Mouse (Mus musculus): ENCODE results near the gene Nicn1. TPM values are rescaled to one million over a fixed set of nuclear protein-coding genes. Genes with fewer than 3 reads are reported as not detected.

Nicn1 gene
- polyA plus RNA-seq, 1 experiment from 2014 or later = 28.9 TPM

- Histone ChIP-seq H3K4me1 (replicated peaks) (peaks cover 15% of the 10 kb centered on the region), H3K27ac (peak overlapping the region; percentile 97), H3K9ac (peak overlapping the region; percentile 90), H3K4me2 (replicated peaks) (peak overlapping the region; percentile 70), H3K27me3 (replicated peaks) (no peaks in the 10 kb centered on the region), H3K36me3 (0 out of 2 replicates have a peak, but pooled peaks cover under 1% of the 10 kb centered on the region), H3K9me3 (no peaks in the 10 kb centered on the region), H3K4me3 (replicated peaks) (peak overlapping the region; percentile 73)
- 47% methylated on average over 10 of the region's 10 CpGs for WGBS
- ATAC-seq = peak; percentile 24; the same call in 1 of the 2 replicates
Measured at GRCm38 (mm10) chr9:108340258-108341138, 50.3 kb downstream of the Nicn1 start.

GRCm38 (mm10) chr9:108341139-108341475 lies 50.9 kb downstream of the Nicn1 start:
- Histone ChIP-seq H3K27ac (peak overlapping the region; percentile 76), H3K4me1 (replicated peaks) (peaks cover 15% of the 10 kb centered on the region), H3K9ac (no peak overlapping the region), H3K9me3 (no peaks in the 10 kb centered on the region), H3K4me3 (replicated peaks) (no peak overlapping the region), H3K36me3 (no peaks in the 10 kb centered on the region), H3K4me2 (replicated peaks) (peak overlapping the region; percentile 70; the same call in 1 of the 2 replicates), H3K27me3 (replicated peaks) (no peaks in the 10 kb centered on the region)
- ATAC-seq = no peak
- WGBS = 82% methylated on average over 5 of the region's 5 CpGs

GRCm38 (mm10) chr9:108341801-108342200 lies 51.6 kb downstream of the Nicn1 start:
- Histone ChIP-seq H3K9me3 (no peaks in the 10 kb centered on the region), H3K4me1 (replicated peaks) (peaks cover 15% of the 10 kb centered on the region), H3K36me3 (no peaks in the 10 kb centered on the region), H3K9ac (no peak overlapping the region), H3K4me2 (replicated peaks) (no peak overlapping the region), H3K4me3 (replicated peaks) (no peak overlapping the region), H3K27ac (peak overlapping the region; percentile 76), H3K27me3 (replicated peaks) (no peaks in the 10 kb centered on the region)
- ATAC-seq = peak; percentile 20; the same call in 1 of the 2 replicates

GRCm38 (mm10) chr9:108342301-108342831 lies 52.1 kb downstream of the Nicn1 start:
- no peak for ATAC-seq
- H3K4me1 ChIP-seq (replicated peaks) = peaks cover 15% of the 10 kb centered on the region

GRCm38 (mm10) chr9:108343331-108343730 lies 53.1 kb downstream of the Nicn1 start:
- no peak overlapping the region for H3K9ac ChIP-seq
- H3K27me3 ChIP-seq (replicated peaks) = no peaks in the 10 kb centered on the region
- no peaks in the 10 kb centered on the region for H3K9me3 ChIP-seq
- H3K36me3 ChIP-seq = no peaks in the 10 kb centered on the region
- WGBS = 68% methylated on average over 3 of the region's 3 CpGs
- peak overlapping the region; percentile 76 for H3K27ac ChIP-seq
- no peak overlapping the region for H3K4me2 ChIP-seq (replicated peaks)
- no peak overlapping the region for H3K4me3 ChIP-seq (replicated peaks)
- peaks cover 13% of the 10 kb centered on the region for H3K4me1 ChIP-seq (replicated peaks)
- ATAC-seq = no peak

More at GRCm38 (mm10) chr9:108342301-108342831, 52.1 kb downstream of the Nicn1 start:
- 18% methylated on average over 5 of the region's 5 CpGs for WGBS
- peak overlapping the region; percentile 76 for H3K27ac ChIP-seq
- H3K9ac ChIP-seq = no peak overlapping the region
- no peaks in the 10 kb centered on the region for H3K9me3 ChIP-seq
- no peaks in the 10 kb centered on the region for H3K36me3 ChIP-seq
- no peak overlapping the region for H3K4me2 ChIP-seq (replicated peaks)
- no peaks in the 10 kb centered on the region for H3K27me3 ChIP-seq (replicated peaks)
- H3K4me3 ChIP-seq (replicated peaks) = no peak overlapping the region

- H3K4me1 ChIP-seq (replicated peaks) = peaks cover 14% of the 10 kb centered on the region
- peak overlapping the region; percentile 76 for H3K27ac ChIP-seq
- no peak for ATAC-seq
- no peaks in the 10 kb centered on the region for H3K36me3 ChIP-seq
- no peaks in the 10 kb centered on the region for H3K9me3 ChIP-seq
- H3K4me2 ChIP-seq (replicated peaks) = no peak overlapping the region
- H3K9ac ChIP-seq = no peak overlapping the region
- H3K4me3 ChIP-seq (replicated peaks) = no peak overlapping the region
- 95% methylated on average over 1 of the region's 1 CpGs for WGBS
- no peaks in the 10 kb centered on the region for H3K27me3 ChIP-seq (replicated peaks)
Measured at GRCm38 (mm10) chr9:108343835-108344234, 53.6 kb downstream of the Nicn1 start.

- peaks cover 19% of the 10 kb centered on the region for H3K4me1 ChIP-seq (replicated peaks)
- no peak overlapping the region for H3K27ac ChIP-seq
- H3K27me3 ChIP-seq (replicated peaks) = no peaks in the 10 kb centered on the region
- no peak overlapping the region for H3K4me3 ChIP-seq (replicated peaks)
- WGBS = 82% methylated on average over 4 of the region's 4 CpGs
- no peak for ATAC-seq
- H3K9ac ChIP-seq = no peak overlapping the region
- no peak overlapping the region for H3K4me2 ChIP-seq (replicated peaks)
- H3K9me3 ChIP-seq = no peaks in the 10 kb centered on the region
- no peaks in the 10 kb centered on the region for H3K36me3 ChIP-seq
Measured at GRCm38 (mm10) chr9:108344471-108344870, 54.2 kb downstream of the Nicn1 start.

Other genes starting within 250 kb of the Nicn1 start
- 61.8 and 79.2 TPM in 2 replicates for gene Gmppb, start 241.2 kb upstream of the Nicn1 start, polyA plus RNA-seq (2015; fragmentation: Nextera tagmentation; extraction: Ambion mirVana)
- gene Amigo3, start 237.3 kb upstream of the Nicn1 start, polyA plus RNA-seq (2015; fragmentation: Nextera tagmentation; extraction: Ambion mirVana) = 3.1 and 3.2 TPM in 2 replicates
- 0.98 and 2.2 TPM in 2 replicates for gene Mst1, start 210.0 kb upstream of the Nicn1 start, polyA plus RNA-seq (2015; fragmentation: Nextera tagmentation; extraction: Ambion mirVana)
- 18.6 and 23.7 TPM in 2 replicates for gene Rnf123, start 207.1 kb upstream of the Nicn1 start, polyA plus RNA-seq (2015; fragmentation: Nextera tagmentation; extraction: Ambion mirVana)
- 76.5 and 96.8 TPM in 2 replicates for gene Apeh, start 195.8 kb upstream of the Nicn1 start, polyA plus RNA-seq (2015; fragmentation: Nextera tagmentation; extraction: Ambion mirVana)
- 4.7 and 4.9 TPM in 2 replicates for gene Bsn, start 100.0 kb upstream of the Nicn1 start, polyA plus RNA-seq (2015; fragmentation: Nextera tagmentation; extraction: Ambion mirVana)
- 72.9 and 75.1 TPM in 2 replicates for gene Dag1, start 26.5 kb upstream of the Nicn1 start, polyA plus RNA-seq (2015; fragmentation: Nextera tagmentation; extraction: Ambion mirVana)
- gene Amt, start 6.4 kb downstream of the Nicn1 start, polyA plus RNA-seq (2015; fragmentation: Nextera tagmentation; extraction: Ambion mirVana) = 20.9 and 23.2 TPM in 2 replicates
- gene Rhoa, start 15.7 kb downstream of the Nicn1 start, polyA plus RNA-seq (2015; fragmentation: Nextera tagmentation; extraction: Ambion mirVana) = 422 and 453 TPM in 2 replicates
- gene Tcta, start 15.7 kb downstream of the Nicn1 start, polyA plus RNA-seq (2015; fragmentation: Nextera tagmentation; extraction: Ambion mirVana) = 34.1 and 37.1 TPM in 2 replicates
- gene Gpx1, start 48.5 kb downstream of the Nicn1 start, polyA plus RNA-seq (2015; fragmentation: Nextera tagmentation; extraction: Ambion mirVana) = 1,041 and 1,081 TPM in 2 replicates
- gene Usp4, start 57.4 kb downstream of the Nicn1 start, polyA plus RNA-seq (2015; fragmentation: Nextera tagmentation; extraction: Ambion mirVana) = 82.5 and 89.1 TPM in 2 replicates
- gene 1700102P08Rik, start 102.4 kb downstream of the Nicn1 start, polyA plus RNA-seq (2015; fragmentation: Nextera tagmentation; extraction: Ambion mirVana) = 0.30 and 0.88 TPM in 2 replicates
- 1.5 and 1.6 TPM in 2 replicates for gene Ccdc36, start 138.1 kb downstream of the Nicn1 start, polyA plus RNA-seq (2015; fragmentation: Nextera tagmentation; extraction: Ambion mirVana)
- gene BC048562, start 146.1 kb downstream of the Nicn1 start, polyA plus RNA-seq (2015; fragmentation: Nextera tagmentation; extraction: Ambion mirVana) = not detected in 2 replicates
- gene Ccdc71, start 170.1 kb downstream of the Nicn1 start, polyA plus RNA-seq (2015; fragmentation: Nextera tagmentation; extraction: Ambion mirVana) = 51.2 and 53.9 TPM in 2 replicates
- 48.7 and 54.2 TPM in 2 replicates for gene Klhdc8b, start 171.2 kb downstream of the Nicn1 start, polyA plus RNA-seq (2015; fragmentation: Nextera tagmentation; extraction: Ambion mirVana)
- 29.5 and 35.0 TPM in 2 replicates for gene Lamb2, start 189.3 kb downstream of the Nicn1 start, polyA plus RNA-seq (2015; fragmentation: Nextera tagmentation; extraction: Ambion mirVana)
- gene Usp19, start 200.2 kb downstream of the Nicn1 start, polyA plus RNA-seq (2015; fragmentation: Nextera tagmentation; extraction: Ambion mirVana) = 49.5 and 52.4 TPM in 2 replicates
- 105 and 106 TPM in 2 replicates for gene Qars, start 217.3 kb downstream of the Nicn1 start, polyA plus RNA-seq (2015; fragmentation: Nextera tagmentation; extraction: Ambion mirVana)
- gene Qrich1, start 226.4 kb downstream of the Nicn1 start, polyA plus RNA-seq (2015; fragmentation: Nextera tagmentation; extraction: Ambion mirVana) = 93.1 and 102 TPM in 2 replicates